Mouse (Mus musculus) midbrain, embryonic 15.5 days (tissue): ENCODE data around the gene Sptssa. TPM values are rescaled to one million over a fixed set of nuclear protein-coding genes. Genes with fewer than 3 reads are reported as not detected.

ENCODE experiments used
- ATAC-seq: fragments of 200-750 bp; cut with Nextera tagmentation; replicated peaks from 2 replicates; pipeline ENCODE4 v1.8.0; 2017; ENCODE audit warnings: moderate TSS enrichment
- H3K27ac ChIP-seq: fragments of 300-500 bp; sonication (generic); 2 replicates; pipeline ENCODE4 v1.5.1; 2015; ENCODE audit warnings: mild to moderate bottlenecking, inconsistent platforms
- H3K27me3 ChIP-seq: fragments of 300-500 bp; sonication (generic); replicated peaks from 2 replicates; pipeline ENCODE4 v1.6.1; 2015; ENCODE audit warnings: inconsistent platforms
- H3K36me3 ChIP-seq: fragments of 300-500 bp; sonication (generic); replicated peaks from 2 replicates; pipeline ENCODE4 v1.6.1; 2015; ENCODE audit warnings: inconsistent platforms
- H3K4me1 ChIP-seq: fragments of 300-500 bp; sonication (generic); 2 replicates; pipeline ENCODE4 v1.6.1; 2015; ENCODE audit warnings: inconsistent platforms
- H3K4me2 ChIP-seq: fragments of 300-500 bp; sonication (generic); 2 replicates; pipeline ENCODE4 v1.6.1; 2015; ENCODE audit warnings: inconsistent platforms, mild to moderate bottlenecking, moderate library complexity
- H3K4me3 ChIP-seq: fragments of 300-500 bp; sonication (generic); 2 replicates; pipeline ENCODE4 v1.5.1; 2015; ENCODE audit warnings: mild to moderate bottlenecking, inconsistent platforms
- H3K9ac ChIP-seq: fragments of 300-500 bp; sonication (generic); 2 replicates; pipeline ENCODE4 v1.6.1; 2015; ENCODE audit warnings: mild to moderate bottlenecking, inconsistent platforms
- H3K9me3 ChIP-seq: fragments of 300-500 bp; sonication (generic); 2 replicates; pipeline ENCODE4 v1.6.1; 2016; ENCODE audit warnings: inconsistent platforms
- WGBS: fragments of 180-500 bp; shearing (Covaris S2); methylation state at CpG from one replicate; pipeline ENCODE4 v1.1.7; 2015; ENCODE audit warnings: mixed read lengths; 5-methylcytosine and 5-hydroxymethylcytosine counted together
- polyA plus RNA-seq: library from polyadenylated mRNA; unstranded; fragments of >200 nt; fragmentation: Nextera tagmentation; extraction: Ambion mirVana; gene quantifications from 2 replicates; pipeline ENCODE4 v1.2.1, GENCODE M21; 2015

Gene Sptssa
- polyA plus RNA-seq, 1 experiment from 2014 or later = 169 TPM

DNA sequence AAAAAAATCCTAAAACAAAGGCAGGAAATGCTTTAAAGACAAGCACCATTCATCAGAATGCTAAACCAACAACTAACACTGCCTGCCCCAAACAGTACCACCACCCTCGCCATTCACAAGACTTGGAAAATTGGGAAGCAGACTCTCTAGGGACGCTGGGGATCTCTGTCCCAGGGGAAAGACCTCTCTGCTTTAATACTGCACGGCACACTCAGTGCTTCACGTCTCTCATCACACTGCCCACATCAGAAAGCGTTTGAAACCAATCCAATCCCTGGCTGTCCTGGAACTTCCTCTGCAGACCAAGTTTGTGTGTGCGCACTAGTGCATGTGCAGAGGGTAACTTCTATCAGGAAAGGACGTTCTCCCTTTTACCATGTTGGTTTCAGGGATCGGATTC lies 4.6 kb downstream of the Sptssa start:
- no peak overlapping the region for H3K4me3 ChIP-seq
- no peak overlapping the region for H3K4me2 ChIP-seq
- no peaks in the 10 kb centered on the region for H3K9me3 ChIP-seq
- no peaks in the 10 kb centered on the region for H3K27me3 ChIP-seq
- WGBS = 82% methylated on average over 8 of the region's 8 CpGs
- 0 out of 2 replicates have a peak, but pooled peaks cover 3% of the 10 kb centered on the region for H3K36me3 ChIP-seq
- no peak overlapping the region for H3K9ac ChIP-seq
- no peak for ATAC-seq
- H3K27ac ChIP-seq = no peak overlapping the region
- peaks cover 26% of the 10 kb centered on the region for H3K4me1 ChIP-seq

DNA sequence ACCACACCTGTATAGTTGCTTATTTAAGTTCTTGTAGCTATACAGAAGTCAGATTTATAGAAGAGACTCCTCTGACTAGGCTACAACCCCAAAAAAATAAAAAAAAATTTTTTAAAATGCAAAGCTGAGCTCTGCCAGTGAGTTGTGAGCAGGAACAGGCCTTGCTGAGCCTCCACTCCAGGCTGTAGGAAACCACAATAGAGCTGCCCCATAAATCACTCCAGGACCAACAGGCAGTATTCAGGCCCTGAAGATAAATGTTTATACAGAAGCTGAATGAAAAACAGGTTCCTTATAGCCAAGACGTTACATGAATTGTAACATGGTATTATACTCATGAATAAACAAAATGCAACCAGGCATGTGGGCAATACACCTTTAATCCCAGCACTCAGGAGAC lies 5.2 kb downstream of the Sptssa start:
- H3K27me3 ChIP-seq = no peaks in the 10 kb centered on the region
- H3K9me3 ChIP-seq = no peaks in the 10 kb centered on the region
- 67% methylated on average over 1 of the region's 1 CpGs for WGBS

DNA sequence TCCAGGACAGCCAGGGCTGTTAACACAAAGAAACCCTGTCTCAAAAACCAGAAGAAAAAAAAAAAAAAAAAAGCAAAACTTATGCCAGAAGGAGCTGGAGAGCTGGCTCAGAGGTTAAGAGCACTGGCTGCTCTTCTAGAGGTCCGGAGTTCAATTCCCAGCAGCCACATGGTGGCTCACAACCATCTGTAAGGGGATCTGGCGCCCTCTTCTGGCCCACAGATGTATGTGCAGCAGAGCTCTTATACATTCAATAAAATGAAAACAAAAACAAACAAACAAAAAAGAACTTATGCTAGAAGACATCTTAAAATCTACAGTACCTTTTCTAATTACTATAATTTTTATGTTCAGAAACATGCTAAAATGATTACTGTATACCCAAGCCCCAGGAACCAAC lies 11.4 kb downstream of the Sptssa start:
- Histone ChIP-seq H3K9me3 (no peaks in the 10 kb centered on the region), H3K4me2 (no peak overlapping the region), H3K27me3 (no peaks in the 10 kb centered on the region), H3K4me1 (no peaks in the 10 kb centered on the region), H3K27ac (no peak overlapping the region), H3K36me3 (0 out of 2 replicates have a peak, but pooled peaks cover 3% of the 10 kb centered on the region), H3K4me3 (no peak overlapping the region), H3K9ac (no peak overlapping the region)
- no peak for ATAC-seq
- WGBS = 70% methylated on average over 2 of the region's 2 CpGs

More for the DNA sequence above, 5.2 kb downstream of the Sptssa start:
- Histone ChIP-seq H3K9ac (no peak overlapping the region), H3K27ac (no peak overlapping the region), H3K36me3 (0 out of 2 replicates have a peak, but pooled peaks cover 3% of the 10 kb centered on the region), H3K4me2 (no peak overlapping the region), H3K4me1 (peaks cover 26% of the 10 kb centered on the region), H3K4me3 (no peak overlapping the region)
- no peak for ATAC-seq

DNA sequence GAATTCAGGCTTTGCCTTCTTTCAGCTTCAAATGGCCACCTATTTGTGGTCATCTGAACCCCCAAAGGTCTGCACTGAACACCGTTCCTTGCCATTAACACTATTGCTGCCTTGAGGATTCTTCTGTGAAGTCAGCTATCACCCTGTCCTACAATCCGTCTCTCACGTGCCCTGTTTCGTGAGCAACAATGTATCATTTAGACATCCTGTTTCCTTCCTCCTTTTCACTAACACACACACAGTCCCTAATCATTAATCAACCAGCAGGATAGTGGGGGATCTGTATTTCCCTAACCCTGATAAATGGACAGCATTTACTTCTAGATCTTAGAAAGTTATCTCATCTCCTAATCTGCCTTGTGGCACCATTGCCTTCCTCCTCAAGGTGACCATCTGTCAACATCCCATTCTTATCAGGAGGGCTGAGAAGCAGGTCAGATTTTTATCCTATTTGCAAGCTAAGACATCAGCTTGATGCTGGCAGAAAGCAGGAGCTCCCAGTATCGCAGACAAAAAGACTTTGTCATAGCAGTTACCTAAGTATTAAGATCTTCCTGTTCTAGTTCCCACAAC lies 13.0 kb downstream of the Sptssa start:
- Histone ChIP-seq H3K9me3 (no peaks in the 10 kb centered on the region), H3K4me2 (no peak overlapping the region), H3K9ac (no peak overlapping the region), H3K4me1 (no peaks in the 10 kb centered on the region), H3K27ac (no peak overlapping the region), H3K27me3 (no peaks in the 10 kb centered on the region), H3K4me3 (no peak overlapping the region), H3K36me3 (0 out of 2 replicates have a peak, but pooled peaks cover 3% of the 10 kb centered on the region)
- ATAC-seq = no peak
- 84% methylated on average over 5 of the region's 5 CpGs for WGBS

DNA sequence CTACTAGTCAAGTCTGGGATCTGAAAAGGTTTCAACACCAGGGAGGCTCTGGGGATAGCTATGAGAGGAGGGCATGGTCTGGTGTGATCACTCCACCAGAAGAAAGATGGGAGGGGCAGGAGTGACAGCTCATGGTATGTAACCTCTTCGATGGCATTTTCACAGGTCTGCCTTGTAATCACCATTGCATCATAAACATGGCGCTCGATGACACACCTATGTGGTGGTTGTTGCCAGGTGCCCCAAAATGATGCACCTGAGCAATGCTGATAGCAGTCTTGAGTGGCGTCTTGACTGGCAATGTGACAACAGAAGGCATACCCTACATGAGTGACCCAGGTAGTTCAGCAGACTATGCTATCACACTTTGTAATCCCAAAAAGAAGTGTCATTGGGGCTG lies 15.0 kb downstream of the Sptssa start:
- Histone ChIP-seq H3K4me3 (no peak overlapping the region), H3K9me3 (no peaks in the 10 kb centered on the region), H3K27me3 (no peaks in the 10 kb centered on the region), H3K9ac (no peak overlapping the region), H3K4me2 (no peak overlapping the region), H3K27ac (no peak overlapping the region), H3K4me1 (no peaks in the 10 kb centered on the region), H3K36me3 (no peaks in the 10 kb centered on the region)
- 95% methylated on average over 4 of the region's 4 CpGs for WGBS
- ATAC-seq = no peak

DNA sequence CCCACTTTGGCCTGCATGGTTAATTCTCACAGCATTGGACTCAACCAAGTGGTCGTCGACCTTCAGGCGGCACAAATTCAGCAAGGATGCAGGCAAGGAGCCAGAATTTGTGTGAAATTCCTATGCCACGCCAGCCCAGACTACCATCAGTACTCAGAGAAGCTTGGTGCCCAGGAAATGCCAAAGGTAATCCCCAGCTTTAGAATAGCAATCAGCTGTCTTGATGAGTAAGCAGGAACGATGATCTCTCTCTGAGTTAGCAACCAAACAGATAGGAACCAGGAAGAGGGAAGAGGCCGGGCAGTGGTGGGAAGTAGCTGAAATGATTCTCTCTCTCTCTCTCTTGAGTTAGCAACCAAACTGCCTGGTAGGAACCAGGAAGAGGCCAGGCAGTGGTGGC lies 16.1 kb downstream of the Sptssa start:
- H3K9me3 ChIP-seq = no peaks in the 10 kb centered on the region
- H3K36me3 ChIP-seq = no peaks in the 10 kb centered on the region
- no peak for ATAC-seq
- H3K4me1 ChIP-seq = no peaks in the 10 kb centered on the region
- WGBS = 94% methylated on average over 6 of the region's 6 CpGs
- no peak overlapping the region for H3K27ac ChIP-seq
- no peak overlapping the region for H3K4me3 ChIP-seq
- no peak overlapping the region for H3K4me2 ChIP-seq
- no peaks in the 10 kb centered on the region for H3K27me3 ChIP-seq
- no peak overlapping the region for H3K9ac ChIP-seq

DNA sequence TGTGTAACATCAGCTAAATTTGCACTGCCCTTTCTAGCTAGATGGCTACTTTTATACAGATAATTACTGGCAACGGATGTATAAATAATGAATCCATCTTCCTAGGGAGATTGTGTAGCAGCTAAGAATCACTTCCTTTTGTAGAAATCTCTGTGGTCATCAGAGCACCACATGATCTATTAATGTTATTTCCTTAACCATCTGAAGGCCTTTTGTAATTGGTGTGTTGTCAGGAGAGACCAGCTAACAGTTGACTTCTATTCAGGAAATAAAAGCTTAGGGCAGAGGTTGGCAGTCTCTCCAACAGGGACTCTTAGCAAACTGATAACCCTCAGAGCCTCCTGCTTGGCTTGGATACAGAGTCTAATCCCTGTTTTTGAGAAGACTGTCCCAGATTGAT lies 19.3 kb downstream of the Sptssa start:
- H3K36me3 ChIP-seq = no peaks in the 10 kb centered on the region

DNA sequence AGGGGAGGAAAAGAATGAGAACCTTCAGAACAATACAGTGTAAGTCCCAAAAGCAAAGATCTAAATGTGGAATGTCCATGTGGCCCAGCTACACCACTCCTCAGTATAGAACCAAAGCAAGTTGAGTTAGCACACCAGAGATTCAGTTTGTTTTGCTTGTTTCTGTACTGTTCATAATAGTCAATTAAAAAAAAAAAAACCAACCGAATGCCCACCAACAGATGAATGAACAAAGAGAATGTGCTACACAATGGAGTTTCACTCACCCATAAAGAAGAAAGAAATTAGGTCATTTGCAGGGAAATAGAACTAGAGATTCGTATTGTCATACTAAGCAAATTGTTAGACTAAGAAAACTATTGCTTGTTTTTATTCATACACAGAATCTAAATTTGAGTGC lies 24.2 kb downstream of the Sptssa start:
- no peaks in the 10 kb centered on the region for H3K27me3 ChIP-seq
- no peaks in the 10 kb centered on the region for H3K9me3 ChIP-seq
- 69% methylated on average over 2 of the region's 2 CpGs for WGBS
- H3K4me3 ChIP-seq = no peak overlapping the region
- ATAC-seq = no peak
- no peaks in the 10 kb centered on the region for H3K36me3 ChIP-seq
- H3K4me2 ChIP-seq = no peak overlapping the region
- no peak overlapping the region for H3K27ac ChIP-seq
- H3K4me1 ChIP-seq = no peaks in the 10 kb centered on the region
- H3K9ac ChIP-seq = no peak overlapping the region

More for the DNA sequence above, 19.3 kb downstream of the Sptssa start:
- no peak overlapping the region for H3K4me2 ChIP-seq
- H3K27me3 ChIP-seq = no peaks in the 10 kb centered on the region
- no peak overlapping the region for H3K4me3 ChIP-seq
- H3K4me1 ChIP-seq = no peaks in the 10 kb centered on the region
- WGBS = 89% methylated on average over 1 of the region's 1 CpGs
- H3K9ac ChIP-seq = no peak overlapping the region
- no peaks in the 10 kb centered on the region for H3K9me3 ChIP-seq
- H3K27ac ChIP-seq = no peak overlapping the region
- ATAC-seq = no peak

DNA sequence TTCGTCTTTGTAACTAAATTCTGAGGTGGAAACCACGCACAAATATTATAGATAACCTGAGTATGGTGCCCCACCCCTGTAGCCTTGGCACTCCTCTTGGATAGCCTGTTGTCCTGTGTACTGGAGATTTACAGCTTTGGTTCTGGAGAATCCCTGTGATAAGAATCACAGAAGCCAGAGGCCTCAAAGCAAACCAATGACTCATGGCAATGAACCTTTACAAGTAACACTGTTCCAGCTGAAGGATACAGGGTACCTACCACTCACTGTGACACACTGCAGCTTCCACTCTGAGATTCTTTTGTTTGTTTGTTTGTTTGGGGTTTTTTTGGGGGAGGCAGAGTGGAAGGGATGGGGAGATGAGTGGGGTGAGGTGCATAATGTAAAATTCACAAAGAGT lies 34.4 kb downstream of the Sptssa start:
- no peak overlapping the region for H3K4me2 ChIP-seq
- H3K36me3 ChIP-seq = no peaks in the 10 kb centered on the region
- no peaks in the 10 kb centered on the region for H3K9me3 ChIP-seq
- no peak overlapping the region for H3K27ac ChIP-seq
- H3K9ac ChIP-seq = no peak overlapping the region
- WGBS = 82% methylated on average over 2 of the region's 2 CpGs
- no peak overlapping the region for H3K4me3 ChIP-seq
- no peaks in the 10 kb centered on the region for H3K4me1 ChIP-seq
- no peaks in the 10 kb centered on the region for H3K27me3 ChIP-seq
- no peak for ATAC-seq

DNA sequence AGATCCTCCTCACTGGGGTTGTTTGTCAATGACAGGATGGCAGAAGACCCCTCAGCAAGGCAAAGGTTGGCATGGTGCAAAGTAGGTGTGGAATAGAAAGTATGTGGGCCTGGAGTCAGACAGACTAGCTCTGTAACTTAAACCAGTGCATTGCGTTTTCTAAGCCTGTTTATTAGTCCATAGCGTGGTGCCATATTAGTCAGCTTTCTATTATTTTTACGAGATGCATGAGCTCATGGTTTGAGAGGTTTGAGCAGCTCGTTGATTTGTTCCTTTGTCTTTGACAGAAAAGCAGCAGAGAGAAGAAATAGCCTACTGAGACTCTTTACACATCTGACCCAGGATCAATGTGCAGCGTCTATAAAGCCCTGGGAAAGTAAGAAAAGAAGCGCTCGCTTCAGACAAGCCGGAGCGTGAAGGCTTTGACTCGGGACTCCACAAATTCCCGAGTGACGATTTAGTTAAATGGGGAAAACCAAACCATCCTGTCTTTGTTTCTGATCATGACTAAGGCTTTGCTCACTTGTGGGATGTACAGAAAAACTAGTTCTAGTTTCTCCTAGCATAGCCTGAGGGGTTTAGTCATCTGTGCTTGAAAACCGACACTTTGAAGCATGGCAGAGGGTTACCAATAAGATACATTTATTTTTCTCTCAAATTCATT lies 36.2 kb downstream of the Sptssa start:
- H3K27me3 ChIP-seq = no peaks in the 10 kb centered on the region
- 59% methylated on average over 13 of the region's 13 CpGs for WGBS
- H3K27ac ChIP-seq = no peak overlapping the region
- H3K9me3 ChIP-seq = no peaks in the 10 kb centered on the region
- H3K4me3 ChIP-seq = no peak overlapping the region
- no peak overlapping the region for H3K9ac ChIP-seq
- no peaks in the 10 kb centered on the region for H3K36me3 ChIP-seq
- no peaks in the 10 kb centered on the region for H3K4me1 ChIP-seq
- H3K4me2 ChIP-seq = no peak overlapping the region
- no peak for ATAC-seq

DNA sequence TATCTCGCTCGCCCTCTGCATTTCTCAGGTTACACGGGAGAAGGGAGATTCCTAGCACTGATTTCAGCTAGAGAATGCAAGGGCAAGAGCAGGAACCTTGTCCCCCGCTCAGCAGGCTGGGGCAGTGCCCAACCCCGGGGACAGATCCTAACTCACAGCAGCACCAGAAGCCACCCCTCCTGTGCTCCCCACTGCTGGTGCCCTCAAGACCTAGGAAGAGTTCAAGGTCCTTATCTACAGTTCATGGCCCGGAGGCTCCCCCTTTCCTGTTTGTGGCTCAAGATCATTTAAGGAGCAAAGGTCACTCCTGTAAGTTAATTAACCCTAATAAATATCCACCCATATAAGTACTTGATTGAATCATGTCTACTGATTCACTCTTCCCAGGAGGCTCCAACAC lies 47.4 kb downstream of the Sptssa start:
- Histone ChIP-seq H3K27ac (no peak overlapping the region), H3K4me3 (no peak overlapping the region), H3K9me3 (no peaks in the 10 kb centered on the region), H3K36me3 (no peaks in the 10 kb centered on the region), H3K4me2 (no peak overlapping the region), H3K9ac (no peak overlapping the region), H3K4me1 (no peaks in the 10 kb centered on the region), H3K27me3 (no peaks in the 10 kb centered on the region)
- no peak for ATAC-seq
- WGBS = 89% methylated on average over 6 of the region's 6 CpGs

DNA sequence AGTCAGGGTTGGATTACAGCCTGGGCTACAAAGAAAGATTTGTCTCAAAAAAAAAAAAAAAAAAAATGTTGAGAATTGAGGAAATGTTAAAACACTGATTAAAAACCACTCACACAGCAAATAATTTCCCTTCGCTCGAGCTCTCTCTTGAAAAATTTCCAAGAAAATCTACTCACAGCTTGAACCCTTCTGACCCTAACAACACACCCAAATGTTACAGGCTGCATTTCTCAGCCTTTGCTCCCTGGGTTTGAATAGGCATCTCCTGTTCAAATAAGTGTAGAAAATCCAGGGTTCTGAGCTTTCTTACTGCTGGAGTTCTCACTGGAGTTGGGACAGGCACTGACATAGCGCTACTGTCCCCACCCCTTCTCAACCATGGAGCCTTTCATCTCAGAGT lies 51.2 kb downstream of the Sptssa start:
- Histone ChIP-seq H3K9ac (no peak overlapping the region), H3K4me2 (no peak overlapping the region), H3K27ac (no peak overlapping the region), H3K27me3 (no peaks in the 10 kb centered on the region), H3K4me3 (no peak overlapping the region), H3K36me3 (no peaks in the 10 kb centered on the region), H3K4me1 (no peaks in the 10 kb centered on the region), H3K9me3 (no peaks in the 10 kb centered on the region)
- no peak for ATAC-seq
- WGBS = 77% methylated on average over 3 of the region's 3 CpGs

DNA sequence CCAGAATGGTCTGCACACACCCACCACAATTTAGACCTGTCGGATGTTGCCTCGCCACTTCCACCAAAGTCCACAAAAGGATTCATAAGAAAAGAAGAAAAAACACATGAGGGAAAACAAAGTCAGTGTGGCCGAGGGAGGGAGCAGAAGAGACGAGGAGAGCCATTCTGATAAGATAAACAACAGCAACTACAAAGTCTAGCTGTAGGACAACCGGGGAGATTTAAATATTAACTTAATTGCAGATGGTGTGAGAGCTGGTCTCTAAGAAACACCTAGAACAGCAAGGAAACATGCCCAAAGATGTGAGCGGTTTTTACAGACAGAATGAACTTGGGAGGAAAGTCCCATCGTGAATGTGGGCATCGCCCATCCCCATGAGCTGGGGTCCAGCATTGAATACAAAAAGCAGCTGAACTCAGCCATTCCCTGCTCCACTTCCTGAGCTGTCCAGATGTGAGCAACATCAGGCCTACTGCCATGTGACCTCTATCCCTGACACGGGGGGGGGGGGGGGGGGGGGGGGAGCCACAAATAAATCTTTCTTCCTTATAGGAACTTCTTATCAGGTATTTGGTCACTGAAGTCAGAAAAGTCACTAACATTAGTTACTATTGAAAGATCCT lies 52.7 kb downstream of the Sptssa start:
- Histone ChIP-seq H3K9me3 (no peaks in the 10 kb centered on the region), H3K4me2 (no peak overlapping the region), H3K27me3 (no peaks in the 10 kb centered on the region), H3K4me3 (no peak overlapping the region), H3K36me3 (no peaks in the 10 kb centered on the region), H3K4me1 (no peaks in the 10 kb centered on the region), H3K9ac (no peak overlapping the region), H3K27ac (no peak overlapping the region)
- 83% methylated on average over 9 of the region's 9 CpGs for WGBS
- ATAC-seq = no peak
